Mouse (Mus musculus) megakaryocyte-erythroid progenitor cell, adult 5-6 weeks (primary cell): Measurements from ENCODE around the gene Spout1. TPM values are rescaled to one million over a fixed set of nuclear protein-coding genes. Genes with fewer than 3 reads are reported as not detected.
"Not testable (repeated sequence)": the region's sequence is repeated elsewhere in the genome, so short reads cannot be mapped to it uniquely, and the experiment has no call there.

Experiments
- ATAC-seq: replicated peaks from 2 replicates; pipeline ENCODE4 v1.8.0; 2016; ENCODE audit warnings: mild to moderate bottlenecking, inconsistent platforms; ENCODE audit not compliant: severe bottlenecking, poor library complexity, low FRiP score, low TSS enrichment
- total RNA-seq, 2 experiments: library from RNA; stranded (forward) in 1 of 2; stranded (reverse) in 1 of 2; fragments of 200-1000, 215-1000 nt in 1 of 2; fragments of >200 nt in 1 of 2; fragmentation: Nextera tagmentation in 1 of 2; gene quantifications; 2 replicates each; pipeline ENCODE4 v1.2.3; 2014 to 2017

Spout1 gene
- total RNA-seq, 2 experiments from 2014 or later: 39.7 to 53.4 TPM

GRCm38 (mm10) chr2:30185276-30185675 lies 7.0 kb upstream of the Spout1 start:
- peak; percentile 90 for ATAC-seq

- ATAC-seq: no peak
Measured at GRCm38 (mm10) chr2:30183721-30184120, 5.5 kb upstream of the Spout1 start.

GRCm38 (mm10) chr2:30182424-30182823 lies 4.2 kb upstream of the Spout1 start:
- no peak for ATAC-seq

GRCm38 (mm10) chr2:30178711-30179110 lies 452 bp upstream of the Spout1 start:
- ATAC-seq: not testable (repeated sequence)

- no peak for ATAC-seq
Measured at GRCm38 (mm10) chr2:30176561-30176960, 1.7 kb downstream of the Spout1 start.

GRCm38 (mm10) chr2:30175897-30176296 lies 2.4 kb downstream of the Spout1 start:
- no peak for ATAC-seq

GRCm38 (mm10) chr2:30173541-30174240 lies 4.6 kb downstream of the Spout1 start:
- ATAC-seq: no peak

- ATAC-seq: peak; percentile 17; the same call in 1 of the 2 replicates
Measured at GRCm38 (mm10) chr2:30171997-30172382, 6.3 kb downstream of the Spout1 start.

GRCm38 (mm10) chr2:30171371-30171996 lies 6.8 kb downstream of the Spout1 start, which contains the start of gene Endog:
Endog (plus strand) TSS chr2:30171493.
- peak; percentile 88 for ATAC-seq

- ATAC-seq: no peak
Measured at GRCm38 (mm10) chr2:30166677-30167076, 11.6 kb downstream of the Spout1 start.

GRCm38 (mm10) chr2:30164340-30164932 lies 13.8 kb downstream of the Spout1 start:
- ATAC-seq: no peak

GRCm38 (mm10) chr2:30161809-30162208 lies 16.4 kb downstream of the Spout1 start:
- peak; percentile 67; the same call in 1 of the 2 replicates for ATAC-seq

- not testable (repeated sequence) for ATAC-seq
Measured at GRCm38 (mm10) chr2:30159871-30160270, 18.4 kb downstream of the Spout1 start.

- no peak for ATAC-seq
Measured at GRCm38 (mm10) chr2:30152616-30153015, 25.6 kb downstream of the Spout1 start.

GRCm38 (mm10) chr2:30151840-30152239 lies 26.4 kb downstream of the Spout1 start:
- no peak for ATAC-seq

GRCm38 (mm10) chr2:30147466-30147865 lies 30.8 kb downstream of the Spout1 start:
- ATAC-seq: no peak

GRCm38 (mm10) chr2:30144436-30144835 lies 33.8 kb downstream of the Spout1 start:
- ATAC-seq: no peak

GRCm38 (mm10) chr2:30140021-30140420 lies 38.2 kb downstream of the Spout1 start:
- not testable (repeated sequence) for ATAC-seq

- ATAC-seq: no peak
Measured at GRCm38 (mm10) chr2:30136458-30136857, 41.8 kb downstream of the Spout1 start.

- 0 out of 2 replicates have a peak, but pooled peaks have one; percentile 18 for ATAC-seq
Measured at GRCm38 (mm10) chr2:30134928-30135620, 43.2 kb downstream of the Spout1 start.
